Mouse (Mus musculus) liver, embryonic 14.5 days (tissue): ENCODE data around the gene Rab14.

Experiments
- CTCF ChIP-seq: IDR thresholded peaks from 2 replicates; pipeline ENCODE4 v1.5.1; 2016; ENCODE audit warnings: antibody characterized with exemption, low read depth, control low read depth
- EP300 ChIP-seq: IDR thresholded peaks from 2 replicates; pipeline ENCODE4 v1.6.1; 2016; ENCODE audit warnings: antibody characterized with exemption, low read depth

- TF ChIP-seq CTCF, result no peak
- TF ChIP-seq EP300, result no peak
Observed at GRCm38 (mm10) chr2:35208931-35209665, 8.2 kb upstream of the Rab14 start.
